Mouse (Mus musculus) midbrain, embryonic 16.5 days (tissue): ENCODE results near the gene Rpl19. TPM values are rescaled to one million over a fixed set of nuclear protein-coding genes. Genes with fewer than 3 reads are reported as not detected.

ENCODE experiments used
- ATAC-seq: fragments of 200-750 bp; cut with Nextera tagmentation; 2 replicates; pipeline ENCODE4 v1.8.0; 2017; ENCODE audit warnings: moderate TSS enrichment
- H3K27ac ChIP-seq: fragments of 300-500 bp; sonication (generic); 2 replicates; pipeline ENCODE4 v1.5.1; 2014; ENCODE audit warnings: mild to moderate bottlenecking, low read length, mixed read lengths
- H3K27me3 ChIP-seq: fragments of 300-500 bp; sonication (generic); 2 replicates; pipeline ENCODE4 v1.6.1; 2014; ENCODE audit warnings: low read depth, low read length, mixed read lengths; ENCODE audit not compliant: control insufficient read depth, insufficient read depth
- H3K36me3 ChIP-seq: fragments of 300-500 bp; sonication (generic); 2 replicates; pipeline ENCODE4 v1.6.1; 2014; ENCODE audit warnings: mild to moderate bottlenecking, low read length, moderate library complexity, mixed read lengths; ENCODE audit not compliant: control insufficient read depth, insufficient read depth
- H3K4me1 ChIP-seq: fragments of 300-500 bp; sonication (generic); 2 replicates; pipeline ENCODE4 v1.6.1; 2014; ENCODE audit warnings: mild to moderate bottlenecking, low read length, mixed read lengths; ENCODE audit not compliant: control insufficient read depth, insufficient read depth
- H3K4me2 ChIP-seq: fragments of 300-500 bp; sonication (generic); 2 replicates; pipeline ENCODE4 v1.6.1; 2014; ENCODE audit warnings: mild to moderate bottlenecking, low read length, mixed read lengths
- H3K4me3 ChIP-seq: fragments of 300-500 bp; sonication (generic); 2 replicates; pipeline ENCODE4 v1.5.1; 2014; ENCODE audit warnings: low read depth, mild to moderate bottlenecking, low read length, moderate library complexity, mixed read lengths
- H3K9ac ChIP-seq: fragments of 300-500 bp; sonication (generic); 2 replicates; pipeline ENCODE4 v1.6.1; 2014; ENCODE audit warnings: low read depth, low read length, mixed read lengths
- H3K9me3 ChIP-seq: fragments of 300-500 bp; sonication (generic); replicated peaks from 2 replicates; pipeline ENCODE4 v1.6.1; 2014; ENCODE audit warnings: mild to moderate bottlenecking, low read length, mixed read lengths; ENCODE audit not compliant: control insufficient read depth, poor library complexity, severe bottlenecking
- WGBS: fragments of 180-500 bp; shearing (Covaris S2); extraction: QIAGEN DNeasy Blood & Tissue Kit; methylation state at CpG from one replicate; pipeline ENCODE4 v1.1.7; 2014; 5-methylcytosine and 5-hydroxymethylcytosine counted together
- polyA plus RNA-seq: library from polyadenylated mRNA; unstranded; fragments of >200 nt; fragmentation: Nextera tagmentation; extraction: Ambion mirVana; gene quantifications from 2 replicates; pipeline ENCODE4 v1.2.1, GENCODE M21; 2015

Gene Rpl19
- polyA plus RNA-seq, 1 experiment from 2014 or later = 583 TPM

GRCm38 (mm10) chr11:97997387-97997960 lies 29.0 kb upstream of the Rpl19 start:
- 77% methylated on average over 8 of the region's 8 CpGs for WGBS

GRCm38 (mm10) chr11:97998074-97998793 lies 28.3 kb upstream of the Rpl19 start:
- 88% methylated on average over 11 of the region's 11 CpGs for WGBS
- peaks cover 4% of the 10 kb centered on the region; the same call in 1 of the 2 replicates for H3K36me3 ChIP-seq

More at GRCm38 (mm10) chr11:97997387-97997960, 29.0 kb upstream of the Rpl19 start:
- no peak overlapping the region for H3K9ac ChIP-seq
- H3K36me3 ChIP-seq = no peaks in the 10 kb centered on the region
- peaks cover 10% of the 10 kb centered on the region; the same call in 1 of the 2 replicates for H3K4me1 ChIP-seq
- H3K27ac ChIP-seq = no peak overlapping the region
- no peak for ATAC-seq
- no peaks in the 10 kb centered on the region; the same call in 1 of the 2 replicates for H3K27me3 ChIP-seq
- no peak overlapping the region for H3K4me3 ChIP-seq
- no peaks in the 10 kb centered on the region for H3K9me3 ChIP-seq
- H3K4me2 ChIP-seq = no peak overlapping the region

GRCm38 (mm10) chr11:97998898-97999608 lies 27.5 kb upstream of the Rpl19 start:
- Histone ChIP-seq H3K9me3 (no peaks in the 10 kb centered on the region), H3K9ac (no peak overlapping the region), H3K4me2 (no peak overlapping the region), H3K4me3 (no peak overlapping the region), H3K36me3 (peaks cover 7% of the 10 kb centered on the region; the same call in 1 of the 2 replicates), H3K27ac (no peak overlapping the region), H3K4me1 (peaks cover 10% of the 10 kb centered on the region; the same call in 1 of the 2 replicates), H3K27me3 (no peaks in the 10 kb centered on the region; the same call in 1 of the 2 replicates)
- WGBS = 68% methylated on average over 7 of the region's 7 CpGs
- ATAC-seq = no peak

More at GRCm38 (mm10) chr11:97998074-97998793, 28.3 kb upstream of the Rpl19 start:
- H3K4me2 ChIP-seq = no peak overlapping the region
- H3K27ac ChIP-seq = no peak overlapping the region
- no peak for ATAC-seq
- H3K9ac ChIP-seq = no peak overlapping the region
- H3K27me3 ChIP-seq = no peaks in the 10 kb centered on the region; the same call in 1 of the 2 replicates
- H3K4me3 ChIP-seq = no peak overlapping the region
- peaks cover 10% of the 10 kb centered on the region; the same call in 1 of the 2 replicates for H3K4me1 ChIP-seq
- no peaks in the 10 kb centered on the region for H3K9me3 ChIP-seq

GRCm38 (mm10) chr11:97999748-98000147 lies 26.8 kb upstream of the Rpl19 start:
- Histone ChIP-seq H3K36me3 (peaks cover 8% of the 10 kb centered on the region), H3K4me2 (no peak overlapping the region), H3K9me3 (no peaks in the 10 kb centered on the region), H3K9ac (no peak overlapping the region), H3K27me3 (no peaks in the 10 kb centered on the region; the same call in 1 of the 2 replicates), H3K4me1 (peaks cover 10% of the 10 kb centered on the region; the same call in 1 of the 2 replicates), H3K4me3 (no peak overlapping the region), H3K27ac (no peak overlapping the region)
- no peak for ATAC-seq
- 77% methylated on average over 5 of the region's 5 CpGs for WGBS

GRCm38 (mm10) chr11:98000378-98001140 lies 26.0 kb upstream of the Rpl19 start:
- Histone ChIP-seq H3K36me3 (peaks cover 15% of the 10 kb centered on the region), H3K27me3 (no peaks in the 10 kb centered on the region; the same call in 1 of the 2 replicates), H3K4me2 (no peak overlapping the region), H3K9ac (no peak overlapping the region), H3K9me3 (no peaks in the 10 kb centered on the region), H3K4me1 (peaks cover 4% of the 10 kb centered on the region; the same call in 1 of the 2 replicates), H3K27ac (no peak overlapping the region), H3K4me3 (no peak overlapping the region)
- 50% methylated on average over 7 of the region's 7 CpGs for WGBS
- ATAC-seq = no peak

- no peaks in the 10 kb centered on the region for H3K27me3 ChIP-seq
- 32% methylated on average over 11 of the region's 11 CpGs for WGBS
- no peaks in the 10 kb centered on the region for H3K9me3 ChIP-seq
- no peak overlapping the region; the same call in 1 of the 2 replicates for H3K9ac ChIP-seq
- no peak overlapping the region for H3K27ac ChIP-seq
- ATAC-seq = no peak
- no peak overlapping the region for H3K4me2 ChIP-seq
- H3K4me1 ChIP-seq = no peaks in the 10 kb centered on the region; the same call in 1 of the 2 replicates
- no peak overlapping the region for H3K4me3 ChIP-seq
- H3K36me3 ChIP-seq = peaks cover 18% of the 10 kb centered on the region
These were observed 25.1 kb upstream of the Rpl19 start for GRCm38 (mm10) chr11:98001351-98001824.

- Histone ChIP-seq H3K4me2 (no peak overlapping the region), H3K4me3 (no peak overlapping the region), H3K27ac (no peak overlapping the region), H3K9me3 (no peaks in the 10 kb centered on the region), H3K4me1 (no peaks in the 10 kb centered on the region; the same call in 1 of the 2 replicates), H3K36me3 (peaks cover 22% of the 10 kb centered on the region), H3K9ac (no peak overlapping the region), H3K27me3 (no peaks in the 10 kb centered on the region)
- 57% methylated on average over 6 of the region's 6 CpGs for WGBS
- ATAC-seq = no peak
These were observed 24.5 kb upstream of the Rpl19 start for GRCm38 (mm10) chr11:98001986-98002385.

- no peak for ATAC-seq
- H3K27me3 ChIP-seq = no peaks in the 10 kb centered on the region
- H3K4me3 ChIP-seq = no peak overlapping the region
- no peaks in the 10 kb centered on the region for H3K9me3 ChIP-seq
- H3K27ac ChIP-seq = no peak overlapping the region
- no peaks in the 10 kb centered on the region; the same call in 1 of the 2 replicates for H3K4me1 ChIP-seq
- peaks cover 26% of the 10 kb centered on the region for H3K36me3 ChIP-seq
- 11% methylated on average over 12 of the region's 12 CpGs for WGBS
- H3K4me2 ChIP-seq = no peak overlapping the region
- H3K9ac ChIP-seq = no peak overlapping the region
These were observed 23.9 kb upstream of the Rpl19 start for GRCm38 (mm10) chr11:98002627-98003026.
